Mouse (Mus musculus): ENCODE data around the gene Ppil1.
"Not testable (repeated sequence)": the region's sequence is repeated elsewhere in the genome, so short reads cannot be mapped to it uniquely, and the experiment has no call there.

Ppil1 gene

GRCm38 (mm10) chr17:29281541-29281940 is 17.6 kb upstream of the Ppil1 start:
- no peak for DNase-seq (ENCODE audit: low read depth, low spot score)

DNA sequence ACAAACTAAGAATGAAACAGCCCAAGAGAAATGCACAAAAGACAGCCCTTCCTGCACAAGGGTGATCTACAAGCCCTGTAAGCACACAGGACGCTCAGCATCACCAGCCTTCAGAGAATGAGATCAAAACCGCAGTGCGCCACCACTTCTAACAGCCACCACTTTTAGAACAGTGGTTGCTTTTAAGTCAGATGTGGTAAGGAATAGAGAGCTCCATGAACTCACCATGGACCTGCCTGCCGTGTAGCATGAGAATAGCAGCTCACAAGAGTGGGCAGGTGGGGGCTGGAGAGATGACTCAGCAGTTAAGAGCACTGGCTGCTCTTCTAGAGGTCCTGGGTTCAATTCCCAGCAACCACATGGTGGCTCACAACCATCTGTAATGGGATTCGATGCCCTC is 16.4 kb upstream of the Ppil1 start:
- no peak for DNase-seq (ENCODE audit: low read depth, low spot score)

GRCm38 (mm10) chr17:29273889-29274288 is 9.9 kb upstream of the Ppil1 start:
- no peak for DNase-seq (ENCODE audit: low read depth, low spot score)

GRCm38 (mm10) chr17:29273156-29273555 is 9.2 kb upstream of the Ppil1 start:
- DNase-seq (ENCODE audit: low read depth, low spot score) = no peak

GRCm38 (mm10) chr17:29270148-29270698 is 6.2 kb upstream of the Ppil1 start:
- no peak for DNase-seq (ENCODE audit: low read depth, low spot score)

- no peak for DNase-seq (ENCODE audit: low read depth, low spot score)
These were observed 5.3 kb upstream of the Ppil1 start for GRCm38 (mm10) chr17:29269349-29269706.

- DNase-seq (ENCODE audit: low read depth, low spot score) = peak; percentile 91
These were observed 4.8 kb upstream of the Ppil1 start, which contains the start of gene BC004004 for GRCm38 (mm10) chr17:29268682-29269348. Gene BC004004, plus strand, starts transcription at chr17:29268788.

GRCm38 (mm10) chr17:29267931-29268681 is 4.1 kb upstream of the Ppil1 start:
- DNase-seq (ENCODE audit: low read depth, low spot score) = no peak

DNA sequence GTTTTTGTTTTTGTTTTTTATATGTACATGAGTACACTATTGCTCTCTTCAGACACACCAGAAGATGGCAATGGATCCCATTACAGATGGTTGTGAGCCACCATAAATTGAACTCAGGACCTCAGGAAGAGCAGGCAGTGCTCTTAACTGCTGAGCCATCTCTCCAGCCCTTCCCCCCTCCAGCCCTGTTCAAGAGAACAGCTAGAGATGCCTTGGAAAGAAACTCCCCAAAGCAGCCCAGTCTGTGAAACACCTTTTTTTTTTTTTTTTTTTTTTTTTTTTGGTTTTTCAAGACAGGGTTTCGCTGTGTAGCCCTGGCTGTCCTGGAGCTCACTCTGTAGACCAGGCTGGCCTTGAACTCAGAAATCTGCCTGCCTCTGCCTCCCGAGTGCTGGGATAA is 3.1 kb upstream of the Ppil1 start:
- DNase-seq (ENCODE audit: low read depth, low spot score) = not testable (repeated sequence)

- DNase-seq (ENCODE audit: low read depth, low spot score) = no peak
These were observed 774 bp upstream of the Ppil1 start for GRCm38 (mm10) chr17:29264760-29265159.

DNA sequence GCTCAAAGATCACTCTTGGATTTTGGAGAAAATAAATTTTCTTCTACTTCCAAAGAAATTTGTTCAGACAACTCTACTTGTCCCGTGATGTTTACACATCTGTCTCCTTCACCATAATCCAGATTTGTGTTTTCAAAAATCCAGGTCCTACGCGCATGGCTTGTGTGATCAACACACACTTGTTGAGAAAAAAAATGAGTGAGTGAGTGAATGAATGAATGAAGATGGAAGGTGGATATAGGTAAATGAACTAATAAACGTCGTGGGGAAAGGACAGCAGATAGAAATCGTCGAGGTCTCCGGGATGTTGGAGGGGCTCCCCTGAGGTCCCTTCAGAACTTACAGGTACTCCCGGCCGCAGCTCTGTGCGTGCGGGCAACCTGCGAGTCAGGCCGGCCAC is 569 bp downstream of the Ppil1 start:
- DNase-seq (ENCODE audit: low read depth, low spot score) = no peak

DNA sequence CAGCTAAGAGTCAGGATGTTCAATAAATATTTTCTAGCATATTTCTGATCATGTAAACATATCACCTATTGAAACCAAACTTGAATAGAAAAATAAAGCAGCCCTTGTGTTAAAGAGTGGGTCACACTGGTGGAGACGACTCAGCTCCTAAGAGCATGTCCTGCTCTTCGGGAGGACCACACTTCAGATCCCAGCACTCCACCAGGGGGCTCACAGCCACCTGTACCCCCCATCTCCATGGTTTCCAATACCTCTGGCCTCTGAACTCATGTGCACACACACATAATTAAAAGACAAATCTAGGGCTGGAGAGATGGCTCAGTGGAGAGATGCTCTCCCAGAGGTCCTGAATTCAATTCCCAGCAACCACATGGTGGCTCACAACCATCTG is 1.7 kb downstream of the Ppil1 start:
- DNase-seq (ENCODE audit: low read depth, low spot score) = no peak

DNA sequence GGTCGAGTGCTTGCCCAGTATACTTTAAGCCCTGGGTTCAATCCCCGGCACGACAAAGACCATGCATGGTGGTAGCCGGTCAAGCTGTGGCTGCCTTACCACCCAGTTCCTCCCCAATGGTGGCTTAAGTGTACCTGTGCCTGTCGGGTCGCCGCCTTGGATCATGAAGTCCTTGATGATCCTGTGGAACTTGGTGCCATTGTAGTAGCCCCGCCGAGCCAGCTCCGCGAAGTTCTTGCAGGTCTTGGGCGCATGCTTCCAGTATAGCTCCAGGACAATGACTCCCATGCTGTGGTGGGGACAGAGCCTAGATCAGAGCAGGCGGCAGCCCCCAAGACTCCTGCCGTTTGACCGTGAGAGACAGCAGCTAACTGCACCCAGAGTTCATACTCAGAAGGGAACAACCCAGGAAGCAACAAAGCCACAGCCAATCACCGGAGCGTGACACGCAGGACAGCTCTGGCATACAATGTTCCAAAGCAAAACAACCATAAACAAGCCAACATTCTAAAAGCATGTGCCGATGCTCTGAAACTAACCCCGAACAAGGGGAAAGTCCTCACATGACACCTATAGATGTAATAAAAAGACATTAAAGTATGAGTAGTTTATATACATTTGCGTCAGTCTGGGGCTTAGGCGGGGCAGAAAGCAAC is 2.3 kb downstream of the Ppil1 start:
- DNase-seq (ENCODE audit: low read depth, low spot score) = no peak

- DNase-seq (ENCODE audit: low read depth, low spot score) = no peak
These were observed 3.5 kb downstream of the Ppil1 start for GRCm38 (mm10) chr17:29260501-29260900.

DNA sequence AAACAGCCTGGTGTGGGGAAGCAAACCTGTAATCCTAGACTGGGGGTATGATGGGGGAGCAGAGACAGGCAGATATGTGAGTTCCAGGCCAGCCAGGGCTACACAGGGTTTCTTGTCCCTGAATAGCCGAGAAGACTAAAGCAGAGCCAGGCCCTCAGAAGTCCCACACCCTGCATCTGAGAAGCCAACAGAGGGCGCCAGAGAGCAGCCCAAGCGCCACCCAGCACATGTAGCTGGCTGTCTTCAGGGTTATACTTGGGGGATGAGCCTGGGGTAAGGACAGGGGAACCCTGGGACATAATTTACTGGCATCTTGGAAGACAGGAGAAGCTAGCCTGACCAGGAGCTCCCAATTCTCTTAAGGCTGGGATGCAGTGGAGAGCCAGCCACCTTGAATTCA is 4.5 kb downstream of the Ppil1 start:
- DNase-seq (ENCODE audit: low read depth, low spot score) = peak; percentile 73

DNA sequence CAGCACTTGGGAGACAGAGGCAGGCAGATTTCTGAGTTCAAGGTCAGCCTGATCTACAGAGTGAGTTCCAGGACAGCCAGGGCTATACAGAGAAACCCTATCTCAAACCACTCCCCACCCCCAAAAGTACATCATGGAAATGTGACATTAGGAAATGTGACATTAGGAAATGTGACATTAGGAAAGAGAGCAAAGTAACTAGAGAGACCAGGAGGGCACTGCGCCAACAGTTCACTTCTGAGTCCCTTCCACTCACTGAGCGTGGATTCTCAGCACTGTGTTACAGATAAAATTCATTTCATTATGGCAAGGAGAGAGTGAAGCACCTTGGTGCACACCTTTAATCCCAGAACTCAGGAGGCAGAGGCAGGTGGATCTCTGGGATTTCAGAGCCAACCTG is 5.1 kb downstream of the Ppil1 start:
- no peak for DNase-seq (ENCODE audit: low read depth, low spot score)

DNA sequence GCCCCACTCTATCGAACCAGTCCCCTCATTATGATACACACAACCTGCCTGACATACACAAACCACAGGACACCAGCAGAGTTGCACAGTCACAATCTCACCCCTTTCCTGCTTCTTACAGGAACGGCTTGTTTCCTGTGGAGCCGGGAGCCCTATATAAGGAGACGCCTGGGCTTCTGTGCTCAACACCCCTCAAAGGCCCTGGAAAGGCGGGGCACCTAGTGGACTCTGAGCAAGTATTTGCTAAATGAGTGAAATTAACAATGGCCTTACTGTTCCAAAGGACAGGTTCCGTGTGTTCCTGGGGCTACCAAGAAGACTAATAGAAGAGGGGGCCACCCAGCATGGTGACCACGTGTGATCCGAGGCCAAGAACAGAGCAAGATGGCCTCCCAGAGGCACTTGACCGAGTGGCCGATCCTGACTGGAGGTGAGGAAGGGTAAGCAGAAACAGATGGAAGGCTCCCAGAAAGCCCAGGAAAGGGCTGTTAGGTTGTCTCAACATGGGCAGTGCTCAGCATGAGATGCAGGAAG is 5.9 kb downstream of the Ppil1 start:
- DNase-seq (ENCODE audit: low read depth, low spot score) = no peak

DNA sequence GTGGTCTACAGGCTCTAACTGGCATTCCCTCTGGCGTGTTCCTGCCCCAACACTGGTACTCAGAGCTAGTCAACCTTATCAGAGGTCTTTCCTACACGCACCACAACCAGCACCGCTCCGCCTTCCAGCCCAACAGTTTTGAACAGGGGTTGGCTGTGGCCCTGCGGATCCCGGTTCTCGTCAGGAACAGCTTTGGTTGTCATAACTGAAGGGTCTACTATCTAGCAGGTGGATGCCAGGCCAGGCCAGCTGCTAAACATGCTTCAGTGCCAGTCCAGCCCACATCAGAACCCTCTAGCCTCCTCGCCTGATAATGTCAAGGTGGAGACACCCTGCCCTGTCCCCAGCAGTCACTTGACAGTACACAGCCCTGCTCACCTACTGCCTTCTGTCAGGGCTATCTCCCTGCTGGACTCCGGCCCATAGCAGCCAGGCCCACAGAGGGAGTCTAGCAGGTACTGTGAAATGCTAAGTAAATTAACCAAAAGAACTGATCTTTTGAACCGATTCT is 6.9 kb downstream of the Ppil1 start:
- DNase-seq (ENCODE audit: low read depth, low spot score) = no peak

DNA sequence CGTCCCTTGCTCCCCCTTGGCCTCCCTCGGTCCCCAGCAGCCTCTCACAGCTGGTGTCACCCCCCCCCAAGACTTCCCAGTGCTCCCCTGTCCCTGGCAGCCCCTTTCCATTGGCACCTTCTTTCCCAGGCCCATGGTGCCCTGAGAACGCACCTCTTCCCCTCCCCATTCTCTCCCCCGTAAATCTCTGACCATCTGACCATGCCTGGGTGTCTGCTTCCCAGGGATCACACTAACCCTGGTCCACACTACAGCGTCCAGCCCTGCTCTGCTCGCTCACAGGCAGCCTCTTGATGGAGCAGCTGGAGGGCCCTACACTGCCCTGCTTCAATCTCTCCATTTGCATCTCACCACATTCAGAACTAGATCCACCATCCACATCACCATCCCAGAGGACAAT is 7.5 kb downstream of the Ppil1 start:
- DNase-seq (ENCODE audit: low read depth, low spot score) = no peak

- DNase-seq (ENCODE audit: low read depth, low spot score) = not testable (repeated sequence)
These were observed 9.2 kb downstream of the Ppil1 start for GRCm38 (mm10) chr17:29254784-29255183.

- DNase-seq (ENCODE audit: low read depth, low spot score) = no peak
These were observed 10.3 kb downstream of the Ppil1 start for GRCm38 (mm10) chr17:29253684-29254083.

GRCm38 (mm10) chr17:29253236-29253635 is 10.8 kb downstream of the Ppil1 start:
- DNase-seq (ENCODE audit: low read depth, low spot score) = no peak
